Mouse (Mus musculus) forebrain, postnatal 0 days (tissue): ENCODE data around the gene Kcnip1. TPM values are rescaled to one million over a fixed set of nuclear protein-coding genes. Genes with fewer than 3 reads are reported as not detected.

Experiments used
- ATAC-seq: fragments of 200-750 bp; cut with Nextera tagmentation; 2 replicates; pipeline ENCODE4 v1.8.0; 2017; ENCODE audit warnings: mild to moderate bottlenecking, moderate library complexity
- DNase-seq: peaks from one replicate; pipeline ENCODE4 v3.0.0-alpha.2; 2015
- H3K27ac ChIP-seq: fragments of 300-500 bp; sonication (generic); 2 replicates; pipeline ENCODE4 v1.5.1; 2014; ENCODE audit warnings: low read depth, mild to moderate bottlenecking, antibody characterized with exemption, low read length, moderate library complexity, mixed read lengths
- H3K27me3 ChIP-seq: fragments of 300-500 bp; sonication (generic); 2 replicates; pipeline ENCODE4 v1.6.1; 2014; ENCODE audit warnings: mild to moderate bottlenecking, low read length, mixed read lengths; ENCODE audit not compliant: insufficient read depth
- H3K36me3 ChIP-seq: fragments of 300-500 bp; sonication (generic); 2 replicates; pipeline ENCODE4 v1.6.1; 2014; ENCODE audit warnings: mild to moderate bottlenecking, moderate library complexity; ENCODE audit not compliant: insufficient read depth
- H3K4me1 ChIP-seq: fragments of 300-500 bp; sonication (generic); 2 replicates; pipeline ENCODE4 v1.6.1; 2014; ENCODE audit warnings: antibody characterized with exemption; ENCODE audit not compliant: insufficient read depth
- H3K4me2 ChIP-seq: fragments of 300-500 bp; sonication (generic); 2 replicates; pipeline ENCODE4 v1.6.1; 2014; ENCODE audit warnings: low read depth, mild to moderate bottlenecking, moderate library complexity
- H3K4me3 ChIP-seq: fragments of 300-500 bp; sonication (generic); 2 replicates; pipeline ENCODE4 v1.5.1; 2014; ENCODE audit warnings: low read depth, low read length, mixed read lengths
- H3K9ac ChIP-seq: fragments of 300-500 bp; sonication (generic); 2 replicates; pipeline ENCODE4 v1.6.1; 2014; ENCODE audit warnings: mild to moderate bottlenecking
- H3K9me3 ChIP-seq: fragments of 300-500 bp; sonication (generic); 2 replicates; pipeline ENCODE4 v1.6.1; 2016; ENCODE audit warnings: low read length
- CTCF ChIP-seq: sonication (generic); IDR thresholded peaks from 2 replicates; pipeline ENCODE4 v1.5.1; 2016; ENCODE audit warnings: antibody characterized with exemption, control low read depth, low read depth
- WGBS: fragments of 180-500 bp; shearing (Covaris S2); extraction: QIAGEN DNeasy Blood & Tissue Kit; methylation state at CpG from one replicate; pipeline ENCODE4 v1.1.7; 2014; 5-methylcytosine and 5-hydroxymethylcytosine counted together
- polyA plus RNA-seq: library from polyadenylated mRNA; unstranded; fragments of >200 nt; fragmentation: Nextera tagmentation; extraction: Ambion mirVana; gene quantifications from 2 replicates; pipeline ENCODE4 v1.2.1, GENCODE M21; 2015
- total RNA-seq: library from RNA; depleted of rRNA; stranded (reverse); fragments of >200 nt; gene quantifications from 2 replicates; pipeline ENCODE4 v1.2.3, GENCODE M21; 2014

Kcnip1 gene
- total and polyA plus RNA-seq, 2 experiments from 2014 or later, result 91.0 to 92.6 TPM

DNA sequence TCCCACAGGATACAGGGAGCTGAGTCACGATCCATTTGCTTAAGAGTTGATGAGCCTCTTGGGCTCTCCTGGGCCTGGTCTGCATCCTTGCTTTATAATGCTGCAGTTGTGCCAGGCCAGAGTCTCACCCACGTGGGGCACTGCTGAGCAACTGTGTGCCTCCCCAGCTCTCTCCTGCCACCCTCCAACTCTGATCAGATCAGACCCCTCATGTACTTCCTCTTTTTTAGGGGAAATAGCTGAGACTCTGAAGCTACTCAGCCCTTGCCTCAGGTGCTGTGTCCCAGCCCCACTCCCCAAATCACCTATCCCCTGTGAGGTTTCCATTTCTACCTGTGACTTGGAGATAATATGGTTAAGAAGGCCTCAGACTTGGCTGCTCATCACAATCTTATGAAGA lies 27.6 kb downstream of the Kcnip1 start:
- no peaks in the 10 kb centered on the region for H3K27me3 ChIP-seq
- no peak overlapping the region for H3K27ac ChIP-seq
- ATAC-seq (no peak), DNase-seq (no peak)
- no peaks in the 10 kb centered on the region for H3K36me3 ChIP-seq
- no peak for TF ChIP-seq CTCF
- no peaks in the 10 kb centered on the region for H3K4me1 ChIP-seq
- WGBS, result 74% methylated on average over 2 of the region's 2 CpGs
- H3K4me3 ChIP-seq, result no peak overlapping the region
- H3K9ac ChIP-seq, result no peak overlapping the region
- H3K9me3 ChIP-seq, result no peaks in the 10 kb centered on the region
- no peak overlapping the region for H3K4me2 ChIP-seq

DNA sequence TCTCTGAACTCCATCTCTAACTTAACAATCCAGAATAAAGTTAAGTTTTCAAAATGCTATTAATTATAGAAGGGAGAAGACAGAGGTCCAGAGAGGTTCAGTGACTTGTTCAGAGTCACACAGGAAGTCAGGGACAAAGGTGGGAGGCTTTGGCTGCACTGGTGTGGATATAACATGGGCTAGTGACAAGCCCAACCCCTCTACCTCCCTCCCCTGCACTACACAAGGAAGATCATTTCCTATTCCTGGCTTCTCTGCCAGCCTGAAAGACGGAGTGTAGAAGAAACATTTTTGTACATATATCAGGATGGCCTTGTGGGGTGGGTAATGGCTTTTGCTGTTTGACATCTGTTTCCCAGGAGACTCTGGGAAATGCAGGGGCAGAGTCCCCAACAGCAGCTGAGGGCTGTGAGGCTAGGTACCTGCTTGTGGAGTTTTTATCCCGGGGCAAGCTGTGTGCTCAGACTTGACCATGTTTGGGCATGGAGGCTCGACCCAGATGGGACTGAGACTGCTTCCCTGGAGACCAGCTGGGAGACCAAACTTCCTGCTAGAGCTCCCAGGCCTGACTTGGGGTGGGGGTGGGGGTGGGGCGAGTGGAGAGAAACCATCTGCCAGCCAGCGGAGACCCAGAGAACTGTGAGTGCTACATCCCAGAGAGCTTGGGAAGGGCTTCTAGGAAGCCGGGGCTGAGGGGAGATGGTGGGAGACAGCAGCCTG lies 30.1 kb downstream of the Kcnip1 start, which contains the start of gene Kcnmb1:
Kcnmb1 (plus strand) TSS at position 326 of the 720 bp plus-strand sequence.
- Histone ChIP-seq H3K4me3 (no peak within 1 kb of the TSS), H3K4me1 (no peaks in the 10 kb centered on the region), H3K36me3 (no peaks in the 10 kb centered on the region), H3K9ac (no peak within 1 kb of the TSS), H3K27ac (no peak within 1 kb of the TSS), H3K9me3 (no peaks in the 10 kb centered on the region), H3K4me2 (no peak within 1 kb of the TSS), H3K27me3 (no peaks in the 10 kb centered on the region)
- 52% methylated on average over 6 of the region's 6 CpGs for WGBS
- no peak for DNase-seq
- no peak for TF ChIP-seq CTCF
- ATAC-seq, result peak; percentile 73

DNA sequence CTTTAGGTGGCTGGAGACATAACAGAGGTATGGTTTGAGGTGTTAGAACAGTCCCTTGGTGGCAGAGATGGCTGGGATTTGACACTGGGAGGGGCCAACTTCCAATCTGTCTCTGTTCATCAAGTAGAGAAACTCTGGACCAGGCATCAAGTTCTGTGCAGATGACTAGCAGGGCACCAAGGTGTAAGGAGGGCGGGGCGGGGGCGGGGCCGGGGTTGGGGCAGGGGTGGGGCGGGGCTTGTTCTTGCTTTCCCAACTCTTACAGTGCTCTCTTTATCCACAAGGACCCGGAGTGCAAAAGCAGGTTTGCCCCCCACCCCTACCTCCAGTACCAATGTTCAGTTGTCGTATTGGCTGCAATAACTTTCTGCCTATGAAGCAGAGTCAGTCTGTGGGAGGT lies 30.8 kb downstream of the Kcnip1 start:
- Histone ChIP-seq H3K4me2 (no peak overlapping the region), H3K4me1 (no peaks in the 10 kb centered on the region), H3K9me3 (no peaks in the 10 kb centered on the region), H3K27ac (no peak overlapping the region), H3K27me3 (no peaks in the 10 kb centered on the region), H3K36me3 (no peaks in the 10 kb centered on the region), H3K9ac (no peak overlapping the region), H3K4me3 (no peak overlapping the region)
- no peak for TF ChIP-seq CTCF
- DNase-seq, result no peak
- no peak for ATAC-seq
- WGBS, result 58% methylated on average over 7 of the region's 7 CpGs

DNA sequence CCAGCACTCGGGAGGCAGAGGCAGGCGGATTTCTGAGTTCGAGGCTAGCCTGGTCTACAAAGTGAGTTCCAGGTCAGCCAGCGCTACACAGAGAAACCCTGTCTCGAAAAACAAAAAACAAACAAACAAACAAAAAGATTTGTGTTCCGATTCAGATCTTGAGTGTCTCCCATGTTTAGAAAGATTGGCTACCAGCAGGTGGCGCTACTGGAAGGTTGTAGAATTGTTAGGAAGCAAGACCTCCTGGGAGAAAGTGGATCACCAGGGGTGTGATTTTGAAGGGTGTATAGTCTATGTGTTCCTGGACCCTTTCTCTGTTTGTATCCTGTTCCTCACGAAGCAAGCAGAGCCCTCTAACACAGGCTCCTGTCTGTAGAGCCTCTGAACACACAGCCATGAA lies 34.2 kb downstream of the Kcnip1 start:
- Histone ChIP-seq H3K4me2 (no peak overlapping the region), H3K27ac (no peak overlapping the region), H3K4me1 (no peaks in the 10 kb centered on the region), H3K36me3 (no peaks in the 10 kb centered on the region), H3K27me3 (no peaks in the 10 kb centered on the region), H3K4me3 (no peak overlapping the region), H3K9ac (no peak overlapping the region), H3K9me3 (no peaks in the 10 kb centered on the region)
- TF ChIP-seq CTCF, result peak; percentile 46
- DNase-seq (peak; percentile 31), ATAC-seq (no peak)
- 84% methylated on average over 8 of the region's 8 CpGs for WGBS

DNA sequence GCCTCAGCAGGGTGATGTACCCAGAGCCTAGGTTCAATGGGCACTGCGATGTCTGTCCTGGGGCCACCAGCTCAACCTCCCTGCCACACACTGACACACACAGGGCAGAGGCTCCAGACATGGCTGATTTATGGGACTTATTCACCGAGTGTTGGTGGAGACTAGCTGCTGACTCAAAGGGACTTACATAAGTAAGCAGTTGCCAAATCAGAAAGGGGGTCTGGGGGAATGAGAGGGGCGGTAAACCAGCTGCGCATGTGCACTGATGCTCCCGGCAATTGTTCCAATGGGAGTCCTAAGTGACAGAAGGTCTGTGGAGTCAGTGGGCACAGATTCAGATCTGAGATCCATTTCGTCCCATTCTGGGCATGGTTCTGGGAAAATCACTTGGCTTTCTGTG lies 35.4 kb downstream of the Kcnip1 start:
- H3K27ac ChIP-seq, result no peak overlapping the region
- DNase-seq (no peak), ATAC-seq (no peak)
- no peaks in the 10 kb centered on the region for H3K36me3 ChIP-seq
- TF ChIP-seq CTCF, result no peak
- H3K4me3 ChIP-seq, result no peak overlapping the region
- no peaks in the 10 kb centered on the region for H3K9me3 ChIP-seq
- H3K4me1 ChIP-seq, result no peaks in the 10 kb centered on the region
- H3K4me2 ChIP-seq, result no peak overlapping the region
- H3K27me3 ChIP-seq, result no peaks in the 10 kb centered on the region
- no peak overlapping the region for H3K9ac ChIP-seq
- 80% methylated on average over 6 of the region's 6 CpGs for WGBS

DNA sequence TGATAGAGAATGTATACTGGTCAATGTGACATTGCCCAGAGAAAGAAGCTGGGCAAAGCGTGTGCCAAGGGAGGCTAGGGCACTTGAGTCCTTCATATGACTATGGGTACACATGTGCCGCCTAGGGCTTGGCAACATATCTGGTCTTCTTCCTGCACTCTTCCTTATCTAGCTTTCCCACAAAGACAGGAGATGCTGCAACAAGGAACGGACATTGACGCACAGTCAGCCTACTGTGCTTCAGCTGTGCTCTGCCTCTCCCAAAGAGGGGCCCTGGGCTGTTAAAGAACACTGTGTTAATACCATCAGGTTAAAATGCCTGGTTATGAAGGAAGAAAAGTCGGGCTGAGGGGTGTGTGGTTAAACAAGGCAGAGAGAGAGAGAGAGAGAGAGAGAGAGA lies 36.3 kb downstream of the Kcnip1 start:
- Histone ChIP-seq H3K4me3 (no peak overlapping the region), H3K4me1 (no peaks in the 10 kb centered on the region), H3K36me3 (no peaks in the 10 kb centered on the region), H3K9ac (no peak overlapping the region), H3K27me3 (no peaks in the 10 kb centered on the region), H3K4me2 (no peak overlapping the region), H3K27ac (no peak overlapping the region), H3K9me3 (no peaks in the 10 kb centered on the region)
- 87% methylated on average over 5 of the region's 5 CpGs for WGBS
- no peak for ATAC-seq
- TF ChIP-seq CTCF, result no peak
- DNase-seq, result no peak

DNA sequence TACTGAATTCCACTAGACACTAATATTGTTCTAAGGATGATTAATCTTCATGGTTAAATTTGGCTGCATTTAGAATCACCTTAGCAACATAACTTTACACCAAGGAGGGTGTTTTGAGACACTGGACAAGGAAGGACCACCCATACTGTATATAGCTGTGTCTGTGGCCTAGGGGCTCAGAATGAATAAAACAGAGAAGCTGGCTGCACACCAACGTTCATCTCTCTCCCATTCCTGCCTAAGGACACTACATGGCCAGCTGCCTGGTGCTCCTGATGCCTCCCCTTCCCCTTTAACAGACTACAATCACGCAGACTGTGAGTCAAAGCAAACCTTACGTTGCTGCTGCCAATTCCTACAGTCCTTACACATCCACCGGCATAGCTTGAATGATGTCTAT lies 37.0 kb downstream of the Kcnip1 start:
- TF ChIP-seq CTCF, result no peak
- no peak overlapping the region for H3K4me2 ChIP-seq
- H3K9ac ChIP-seq, result no peak overlapping the region

More for the DNA sequence above, 37.0 kb downstream of the Kcnip1 start:
- 50% methylated on average over 4 of the region's 4 CpGs for WGBS
- H3K27ac ChIP-seq, result no peak overlapping the region
- no peaks in the 10 kb centered on the region for H3K36me3 ChIP-seq
- H3K27me3 ChIP-seq, result no peaks in the 10 kb centered on the region
- no peaks in the 10 kb centered on the region for H3K4me1 ChIP-seq
- DNase-seq, result no peak
- H3K4me3 ChIP-seq, result no peak overlapping the region
- H3K9me3 ChIP-seq, result no peaks in the 10 kb centered on the region
- ATAC-seq, result no peak
